Mouse (Mus musculus) layer of hippocampus, adult 9-10 months (tissue): ENCODE results near the gene Ppard.

Experiments
- DNase-seq: peaks from one replicate; pipeline ENCODE4 v3.0.0; 2022; ENCODE audit warnings: low spot score

Gene Ppard

DNA sequence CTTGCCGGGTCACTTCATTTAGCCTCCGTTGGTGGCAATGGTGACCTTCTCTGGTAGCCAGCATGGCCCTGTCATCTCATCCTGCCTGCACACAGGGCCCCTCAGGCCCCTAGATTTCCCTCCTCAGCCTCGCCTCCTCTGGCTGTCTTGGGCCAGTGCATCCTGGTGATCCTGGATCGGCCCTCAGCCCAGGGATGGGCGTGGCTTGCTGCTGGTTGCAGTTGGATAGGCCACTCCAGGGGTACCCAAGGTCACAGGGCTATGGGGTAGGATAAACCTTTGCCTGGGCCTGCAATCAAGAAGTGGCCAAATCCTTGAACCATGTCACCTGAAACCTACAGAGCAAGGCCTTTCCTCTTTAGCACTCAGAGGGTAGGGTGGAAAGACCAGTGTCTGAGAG, 54.5 kb downstream of the Ppard start:
- no peak for DNase-seq

DNA sequence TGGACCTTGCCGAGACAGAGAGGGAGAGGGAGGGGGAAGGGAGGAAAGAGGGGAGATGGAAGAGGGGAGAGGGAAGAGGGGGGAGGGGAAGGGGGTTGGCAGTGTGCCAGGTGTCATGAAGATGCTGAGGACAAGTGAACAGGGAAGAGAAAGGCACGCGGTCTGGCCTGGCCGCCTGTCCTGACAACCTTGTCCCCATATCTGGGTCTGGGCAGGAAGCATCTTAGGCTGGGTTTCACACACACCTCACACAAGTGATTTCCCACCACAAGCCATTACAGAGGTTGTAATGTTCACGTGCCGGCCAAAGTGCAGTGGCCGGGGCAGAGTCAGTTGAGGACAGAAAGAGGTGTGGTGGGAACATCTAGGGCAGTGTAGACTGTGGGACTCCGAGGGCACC, 55.1 kb downstream of the Ppard start:
- DNase-seq = no peak

DNA sequence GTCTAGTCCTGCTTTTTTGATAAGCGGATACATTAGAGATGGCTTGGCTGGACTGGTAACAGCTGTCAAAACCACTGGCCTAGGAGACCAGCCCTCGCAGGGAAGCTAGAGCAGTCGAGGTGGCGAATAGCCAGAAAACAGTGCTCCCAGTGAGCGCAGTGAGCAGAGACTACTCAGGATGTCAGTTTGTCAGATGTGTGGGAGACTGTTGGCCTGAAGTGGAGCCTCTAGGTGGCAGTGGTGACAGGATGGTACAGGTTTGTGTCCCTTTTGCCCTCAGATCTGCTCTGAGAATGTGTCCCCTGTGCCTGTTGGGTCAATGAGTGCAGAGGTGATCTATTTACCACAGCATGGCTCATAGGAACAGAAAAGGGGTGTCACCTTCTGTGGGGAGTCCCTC, 55.5 kb downstream of the Ppard start:
- DNase-seq = no peak

GRCm38 (mm10) chr17:28290262-28290661, 57.8 kb downstream of the Ppard start:
- DNase-seq = no peak

- DNase-seq = no peak
Observed at GRCm38 (mm10) chr17:28290671-28291070, 58.2 kb downstream of the Ppard start.

DNA sequence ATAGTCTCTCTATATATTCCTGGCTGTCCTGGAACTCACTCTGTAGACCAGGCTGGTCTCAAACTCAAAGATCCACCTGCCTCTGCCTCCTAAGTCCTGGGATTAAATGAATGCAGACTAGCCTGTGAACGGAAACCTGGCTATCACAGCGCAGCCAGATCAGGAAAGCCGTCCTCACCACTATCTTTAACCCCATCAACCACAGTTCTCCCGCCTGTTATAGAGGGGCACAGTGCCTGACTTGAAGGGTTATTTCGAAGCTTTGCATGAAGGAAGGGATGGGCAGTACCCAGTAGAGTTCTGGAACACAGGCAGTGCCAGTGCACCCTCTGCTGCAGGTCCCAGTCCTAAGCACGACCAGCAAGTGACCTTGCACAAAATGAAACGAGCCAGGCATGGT, 58.8 kb downstream of the Ppard start:
- DNase-seq = no peak

DNA sequence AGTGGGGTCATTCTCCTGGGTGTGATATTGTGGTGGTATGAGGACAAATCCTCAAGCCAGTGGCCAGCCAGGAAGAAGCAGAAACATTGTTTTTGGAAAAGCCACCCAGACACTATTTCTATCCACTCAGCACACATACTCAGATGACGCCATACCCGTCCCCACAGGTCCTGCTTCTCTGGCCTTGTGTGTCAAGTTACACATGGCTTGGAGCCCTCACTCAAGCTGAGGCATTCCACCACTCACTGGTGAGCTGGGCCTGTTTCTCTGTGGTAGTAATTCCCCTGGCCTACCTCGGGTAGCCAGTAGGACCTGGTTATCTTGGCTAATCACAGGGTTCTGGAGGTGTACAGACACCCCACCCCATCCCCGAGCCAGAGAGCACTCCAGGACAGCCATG, 61.2 kb downstream of the Ppard start:
- DNase-seq = no peak

DNA sequence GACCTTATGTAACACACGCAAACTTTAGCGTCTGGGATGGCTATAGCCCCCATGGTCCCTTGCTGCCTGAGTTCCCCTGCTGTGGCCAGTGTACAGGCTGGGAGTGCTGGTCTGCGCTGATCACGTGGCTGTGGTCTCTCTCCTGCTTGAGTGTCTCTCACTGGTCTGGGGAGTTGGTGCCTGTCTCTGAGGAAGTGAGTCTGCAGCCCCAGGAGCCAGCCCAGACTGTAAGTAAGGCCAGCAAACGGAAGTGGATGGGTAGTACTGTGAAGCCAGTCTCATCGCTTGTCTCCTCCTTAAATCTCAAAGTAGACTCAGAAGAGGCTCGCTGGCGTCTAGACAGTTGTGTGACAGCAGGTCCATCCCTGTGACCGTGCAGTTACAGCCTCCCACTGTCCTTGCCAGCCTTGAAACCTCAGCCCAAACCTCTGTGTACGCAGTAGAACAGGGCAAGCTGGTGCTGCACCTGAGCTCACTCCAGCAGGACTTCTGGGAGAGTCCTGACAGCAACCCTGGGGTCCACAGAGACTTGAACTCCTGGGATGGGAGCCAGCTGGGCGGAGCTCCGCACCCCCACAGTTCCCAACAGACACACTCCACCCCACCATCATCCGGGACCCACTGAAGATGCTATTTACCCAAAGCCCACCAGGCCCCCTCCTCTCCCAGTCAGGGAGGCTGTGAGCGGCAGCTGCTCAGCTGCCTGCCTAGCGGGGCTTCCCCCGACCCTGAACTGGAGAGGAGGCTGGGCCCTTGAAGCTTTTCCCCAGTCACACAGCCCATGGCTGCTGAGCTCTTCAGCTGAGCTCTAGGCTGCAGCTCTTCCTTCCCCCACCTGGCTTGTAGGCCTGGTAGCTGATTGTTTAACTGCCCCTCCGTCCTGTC, 62.2 kb downstream of the Ppard start:
- no peak for DNase-seq

- DNase-seq = no peak
Observed at GRCm38 (mm10) chr17:28298888-28299287, 66.4 kb downstream of the Ppard start.

- DNase-seq = no peak
Observed at GRCm38 (mm10) chr17:28299669-28300320, 67.3 kb downstream of the Ppard start.

DNA sequence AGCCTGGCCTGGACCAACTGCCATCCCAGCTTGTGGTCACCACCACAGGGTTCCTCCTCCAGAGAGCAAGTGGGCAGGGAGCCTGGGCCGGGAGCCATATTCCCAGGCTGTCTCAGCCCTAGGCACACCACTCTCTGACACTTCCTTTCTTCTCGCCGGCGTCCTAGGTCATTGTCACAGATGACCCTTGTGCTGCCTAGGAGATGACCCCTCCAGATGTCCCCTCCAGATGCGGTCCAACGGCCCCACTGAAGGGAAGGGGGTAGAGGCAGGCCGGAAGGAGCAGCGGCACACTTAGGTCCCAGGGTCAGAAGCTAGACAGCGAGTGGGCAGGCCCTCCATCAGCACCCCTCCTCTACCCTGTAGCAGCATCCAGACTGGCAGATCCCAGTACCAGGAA, 67.8 kb downstream of the Ppard start:
- DNase-seq = no peak

GRCm38 (mm10) chr17:28300850-28301249, 68.3 kb downstream of the Ppard start:
- no peak for DNase-seq

- no peak for DNase-seq
Observed at GRCm38 (mm10) chr17:28305172-28305571, 72.7 kb downstream of the Ppard start.

DNA sequence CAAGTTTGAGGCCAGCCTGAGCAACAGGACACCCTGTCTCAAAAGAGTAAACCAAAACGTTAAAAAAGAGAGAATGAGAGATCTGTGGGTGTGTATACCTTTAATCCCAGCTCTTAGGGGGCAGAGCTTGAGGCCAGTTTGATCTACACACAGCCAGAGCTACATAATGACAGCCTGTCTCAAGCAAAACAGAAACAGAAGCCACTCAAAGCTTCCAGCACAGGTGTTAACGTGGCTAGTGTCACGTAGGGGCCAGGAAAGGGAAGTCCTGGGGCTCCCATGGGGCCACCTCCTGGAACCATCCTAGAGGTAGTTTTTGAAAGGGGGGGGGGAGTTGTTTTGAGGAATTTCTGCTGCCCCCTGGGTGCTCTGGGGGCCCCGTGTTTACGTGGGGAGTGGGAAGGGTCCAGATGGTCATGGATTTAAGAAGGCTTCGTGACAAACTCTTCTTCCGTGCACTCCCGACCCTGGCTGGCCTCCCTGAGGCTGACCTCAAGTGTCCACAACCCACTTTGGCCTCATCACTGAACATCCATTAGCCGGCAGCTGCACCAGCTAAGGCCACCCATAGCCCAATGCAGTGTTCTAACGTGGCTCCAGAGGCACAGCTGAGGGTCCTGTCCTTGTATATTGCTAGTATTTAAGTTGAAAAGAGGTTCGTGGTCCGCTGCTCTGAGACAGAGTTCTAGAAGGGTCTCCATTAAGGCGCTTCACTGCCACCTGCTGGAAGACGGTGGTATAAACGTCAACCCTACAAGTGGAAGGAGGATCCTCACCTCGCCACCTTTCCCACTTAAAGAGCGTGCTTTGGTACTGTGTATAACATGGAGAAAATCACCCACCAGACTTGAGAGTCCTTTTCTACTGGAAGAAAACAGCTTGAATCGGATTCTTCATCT, 76.0 kb downstream of the Ppard start:
- DNase-seq = peak; percentile 92

DNA sequence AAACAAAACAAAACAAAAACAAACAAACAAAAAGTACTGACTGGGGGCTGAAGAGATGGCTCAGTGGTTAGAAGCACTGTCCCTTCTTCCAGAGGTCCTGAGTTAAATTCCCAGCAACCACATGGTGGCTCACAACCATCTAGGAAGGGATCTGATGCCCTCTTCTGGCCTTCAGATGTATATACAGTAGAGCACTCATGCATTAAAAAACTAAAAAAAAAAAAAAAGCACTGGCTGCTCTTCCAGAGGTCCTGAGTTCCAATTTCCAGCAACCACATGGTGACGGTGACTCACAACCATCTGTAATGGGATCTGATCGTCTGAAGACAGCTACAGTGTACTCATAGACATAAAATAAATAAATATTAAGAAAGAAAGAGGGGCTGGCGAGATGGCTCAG, 78.3 kb downstream of the Ppard start:
- DNase-seq = no peak

- DNase-seq = no peak
Observed at GRCm38 (mm10) chr17:28311366-28312132, 79.0 kb downstream of the Ppard start.

DNA sequence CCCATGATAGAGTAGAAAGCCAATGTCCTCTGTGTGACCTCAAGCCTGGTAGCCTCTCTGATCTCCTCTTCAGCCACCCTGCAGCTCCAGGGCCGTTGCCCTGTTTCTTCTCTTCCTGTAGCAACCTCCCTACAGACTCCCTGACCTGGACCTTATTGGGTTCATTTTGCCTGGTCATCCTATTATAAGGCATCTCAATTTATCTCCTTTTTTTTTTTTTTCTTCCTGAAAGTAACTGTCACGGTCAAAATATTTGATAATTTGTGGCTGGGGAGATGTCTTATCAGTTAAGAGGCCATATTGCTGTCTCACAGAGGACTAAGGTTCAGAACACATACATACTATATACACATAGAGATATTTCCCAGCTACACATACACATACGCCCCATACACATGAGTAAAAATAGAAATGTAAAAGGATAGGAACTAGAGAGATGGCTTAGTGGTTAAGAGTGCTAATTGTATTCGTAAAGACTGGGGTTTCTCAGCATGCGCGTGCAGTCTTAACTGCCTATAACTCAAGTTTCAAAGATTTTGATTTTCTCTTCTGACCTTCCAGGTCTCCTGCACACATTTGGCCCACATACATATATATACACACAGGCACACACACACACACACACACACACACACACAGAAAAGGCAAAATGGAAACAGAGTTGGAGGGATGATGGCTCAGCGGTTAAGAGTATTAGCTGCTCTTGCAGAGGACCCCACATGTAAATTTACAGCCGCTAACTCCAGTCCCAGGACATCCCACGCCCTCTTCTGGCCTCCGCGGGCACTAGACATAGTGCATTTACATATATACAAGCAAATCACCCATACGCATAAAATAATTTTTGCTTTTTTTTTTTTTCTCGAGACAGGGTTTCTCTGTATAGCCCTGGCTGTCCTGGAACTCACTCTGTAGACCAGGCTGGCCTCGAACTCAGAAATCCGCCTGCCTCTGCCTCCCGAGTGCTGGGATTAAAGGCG, 80.0 kb downstream of the Ppard start:
- no peak for DNase-seq

DNA sequence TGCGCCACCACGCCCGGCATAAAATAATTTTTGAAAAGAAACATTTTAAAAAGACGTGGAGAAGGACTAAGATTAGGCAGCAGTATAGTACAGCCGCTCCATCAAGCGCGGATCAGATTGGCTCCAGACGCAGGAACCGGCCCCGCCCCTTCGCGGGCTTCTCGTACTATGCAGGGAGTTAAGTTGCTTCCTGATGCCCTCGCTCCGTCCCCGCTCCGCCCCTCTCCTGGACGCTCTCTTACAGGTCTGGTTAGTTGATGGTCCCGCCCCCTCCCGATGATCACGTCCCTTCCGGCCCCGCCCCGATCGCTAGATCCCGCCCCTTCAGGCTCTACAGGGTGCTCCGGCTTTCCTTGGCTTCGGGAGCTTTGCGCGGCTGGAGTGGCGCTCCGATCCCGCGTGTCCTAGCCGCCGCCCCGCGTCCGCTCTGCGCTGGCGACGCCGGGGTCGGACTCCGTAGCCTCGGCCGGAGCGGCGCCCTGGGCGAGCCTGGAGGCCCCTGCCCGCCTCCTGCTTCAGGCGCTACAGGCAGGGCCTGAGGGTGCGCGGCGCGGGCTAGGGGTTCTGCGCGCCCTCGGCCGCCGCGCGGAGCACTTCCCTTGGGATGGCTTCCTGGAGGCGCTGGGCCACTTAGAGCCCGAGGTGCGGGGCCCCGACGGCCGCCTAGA, 80.8 kb downstream of the Ppard start, which contains the start of gene Fance:
Gene Fance (plus strand): TSS at position 308 of the 668 bp plus-strand sequence.
- peak; percentile 80 for DNase-seq

GRCm38 (mm10) chr17:28313880-28314225, 81.4 kb downstream of the Ppard start:
- DNase-seq = no peak

- no peak for DNase-seq
Observed at GRCm38 (mm10) chr17:28315611-28316160, 83.2 kb downstream of the Ppard start.
